8 mouse cellular contexts compared by ENCODE assay signal in genomic region chr3:121967681-121968476, GRCm38 (mm10). TPM values are rescaled to one million over a fixed set of nuclear protein-coding genes. Genes with fewer than 3 reads are reported as not detected.
DNase-seq lines count a peak whose midpoint lies in the region; ATAC-seq lines count a peak whose summit lies in the region.

No protein-coding gene starts in this region.

- ATAC-seq in embryonic facial prominence, embryonic 11.5 days (replicated peaks; ENCODE audit: insufficient number of reproducible peaks, low FRiP score, low TSS enrichment, low read depth): peak; percentile 100
- ATAC-seq in granulocyte monocyte progenitor cell, adult 5-6 weeks (replicated peaks; ENCODE audit: poor library complexity, severe bottlenecking): peak; percentile 100
- peak; percentile 100 for ATAC-seq in limb, embryonic 11.5 days (ENCODE audit: insufficient number of reproducible peaks, low FRiP score, low TSS enrichment, low read depth)
- ATAC-seq in midbrain, embryonic 13.5 days: peak; percentile 100

- H3K4me1 ChIP-seq in embryonic facial prominence, embryonic 11.5 days (ENCODE audit: control insufficient read depth, insufficient read depth, low read length): no peaks in the 10 kb centered on the region
- no peaks in the 10 kb centered on the region; the same call in 1 of the 2 replicates for H3K4me1 ChIP-seq in limb, embryonic 11.5 days (ENCODE audit: control insufficient read depth, insufficient read depth, low read length)
- H3K4me1 ChIP-seq in midbrain, embryonic 13.5 days (replicated peaks): peaks cover 16% of the 10 kb centered on the region

- H3K27me3 ChIP-seq in embryonic facial prominence, embryonic 11.5 days (ENCODE audit: control insufficient read depth, insufficient read depth, low read length): no peaks in the 10 kb centered on the region
- H3K27me3 ChIP-seq in limb, embryonic 11.5 days (ENCODE audit: control insufficient read depth, insufficient read depth, low read length): no peaks in the 10 kb centered on the region
- H3K27me3 ChIP-seq in midbrain, embryonic 13.5 days: peaks cover 41% of the 10 kb centered on the region

- H3K9ac ChIP-seq in embryonic facial prominence, embryonic 11.5 days (replicated peaks; ENCODE audit: low read length): peak overlapping the region; percentile 71
- peak overlapping the region; percentile 53 for H3K9ac ChIP-seq in limb, embryonic 11.5 days (ENCODE audit: low read length)
- peak overlapping the region; percentile 54 for H3K9ac ChIP-seq in midbrain, embryonic 13.5 days (replicated peaks)

- peak overlapping the region; percentile 70 for H3K4me3 ChIP-seq in embryonic facial prominence, embryonic 11.5 days (ENCODE audit: low read depth, low read length)
- peak overlapping the region; percentile 53 for H3K4me3 ChIP-seq in limb, embryonic 11.5 days (ENCODE audit: low read depth, low read length)
- H3K4me3 ChIP-seq in midbrain, embryonic 13.5 days (replicated peaks): peak overlapping the region; percentile 43

- no peaks in the 10 kb centered on the region for H3K36me3 ChIP-seq in embryonic facial prominence, embryonic 11.5 days (replicated peaks; ENCODE audit: control insufficient read depth, insufficient read depth, low read depth, low read length)
- H3K36me3 ChIP-seq in limb, embryonic 11.5 days (ENCODE audit: control insufficient read depth, insufficient read depth, low read length): no peaks in the 10 kb centered on the region
- no peaks in the 10 kb centered on the region for H3K36me3 ChIP-seq in midbrain, embryonic 13.5 days

- under 1% methylated on average over 33 of the region's 33 CpGs for WGBS in embryonic facial prominence, embryonic 11.5 days
- under 1% methylated on average over 33 of the region's 33 CpGs for WGBS in limb, embryonic 11.5 days
- under 1% methylated on average over 33 of the region's 33 CpGs for WGBS in midbrain, embryonic 13.5 days

- H3K9me3 ChIP-seq in embryonic facial prominence, embryonic 11.5 days (replicated peaks; ENCODE audit: control insufficient read depth, low read length): no peaks in the 10 kb centered on the region
- no peaks in the 10 kb centered on the region for H3K9me3 ChIP-seq in limb, embryonic 11.5 days (ENCODE audit: control insufficient read depth, low read length)
- no peaks in the 10 kb centered on the region for H3K9me3 ChIP-seq in midbrain, embryonic 13.5 days

- DNase-seq in 3134 (ENCODE audit: extremely low read depth, insufficient read length, low spot score): peak; percentile 52
- peak; percentile 96 for DNase-seq in adrenal gland, postnatal 14 days
- DNase-seq in embryonic facial prominence, embryonic 11.5 days (ENCODE audit: low spot score): peak; percentile 94
- DNase-seq in kidney, adult 11 months: peak; percentile 93
- DNase-seq in limb, embryonic 11.5 days (ENCODE audit: low spot score): peak; percentile 90
- DNase-seq in spleen, adult 12 weeks (ENCODE audit: low spot score): peak; percentile 53

- peak overlapping the region; percentile 69 for H3K4me2 ChIP-seq in embryonic facial prominence, embryonic 11.5 days (ENCODE audit: low read depth, low read length)
- H3K4me2 ChIP-seq in limb, embryonic 11.5 days (ENCODE audit: low read depth, severe bottlenecking): peak overlapping the region; percentile 74
- peak overlapping the region; percentile 66 for H3K4me2 ChIP-seq in midbrain, embryonic 13.5 days (replicated peaks)

- H3K27ac ChIP-seq in embryonic facial prominence, embryonic 11.5 days (replicated peaks; ENCODE audit: low read depth, low read length): no peak overlapping the region
- H3K27ac ChIP-seq in limb, embryonic 11.5 days (replicated peaks; ENCODE audit: low read depth, low read length): no peak overlapping the region
- H3K27ac ChIP-seq in midbrain, embryonic 13.5 days: no peak overlapping the region

RNA-seq across cellular contexts. Expression of gene Arhgap29, which starts 15.5 kb away (rescaled TPM):
- 82.6 and 83.4 TPM in 2 replicates for total RNA-seq in adrenal gland, postnatal 14 days (2021)
- 54.5 and 62.1 TPM in 2 replicates for polyA plus RNA-seq in embryonic facial prominence, embryonic 11.5 days (2014; fragmentation: Nextera tagmentation; extraction: Ambion mirVana)
- total RNA-seq in granulocyte monocyte progenitor cell, adult 5-6 weeks (2014; fragmentation: Nextera tagmentation): 0.13 TPM in 1 of 2 replicates, not detected in the other
- 0.52 and 2.9 TPM in 2 replicates for total RNA-seq in granulocyte monocyte progenitor cell, adult 5-6 weeks (2017)
- polyA plus RNA-seq in limb, embryonic 11.5 days (2014; fragmentation: Nextera tagmentation; extraction: Ambion mirVana): 42.0 and 43.7 TPM in 2 replicates
- 18.1 and 18.9 TPM in 2 replicates for polyA plus RNA-seq in midbrain, embryonic 13.5 days (2015; fragmentation: Nextera tagmentation; extraction: Ambion mirVana)
